ENCODE assay signal across 12 mouse cellular contexts in the genomic region with DNA sequence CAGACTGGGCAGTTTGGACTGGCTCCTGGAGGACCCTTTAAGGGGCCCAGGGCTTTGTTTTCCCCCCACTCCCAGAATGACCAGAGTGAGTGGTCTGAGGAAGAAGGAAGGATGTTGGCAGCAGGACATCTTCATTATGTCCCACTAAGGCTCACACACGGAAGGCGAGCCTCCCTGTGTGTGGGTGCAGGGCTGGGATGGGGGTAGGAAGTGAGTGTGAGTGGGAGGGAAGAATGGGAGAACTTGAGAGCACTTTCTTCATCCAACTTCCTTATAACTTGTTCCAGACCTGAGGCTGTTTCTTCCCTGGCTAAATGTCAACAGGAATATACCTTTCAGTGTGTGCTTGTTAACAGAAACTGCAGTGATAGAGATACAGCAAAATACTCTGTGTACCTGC. TPM values are rescaled to one million over a fixed set of nuclear protein-coding genes. Genes with fewer than 3 reads are reported as not detected.
DNase-seq lines count a peak whose midpoint lies in the region; ATAC-seq and TF ChIP-seq lines count a peak whose summit lies in the region.
"Had no signal": no experiment of that assay in that cellular context is flagged by ENCODE, and none has a peak within 500 bp of the region (broad histone marks: within the 10 kb centered on the region; RNA-seq: fewer than 3 reads in every experiment).

No protein-coding gene starts in this region.

- H3K9me3 ChIP-seq in heart, embryonic 13.5 days = no peaks in the 10 kb centered on the region
- H3K9me3 ChIP-seq in E14TG2a.4 (ENCODE audit: low read length) (no peaks in the 10 kb centered on the region), ES-E14 (ENCODE audit: control insufficient read depth, insufficient read depth, low read depth, low read length) (no peaks in the 10 kb centered on the region)
- H3K9me3 ChIP-seq in limb, embryonic 13.5 days = no peaks in the 10 kb centered on the region
- H3K9me3 ChIP-seq: forebrain, embryonic 12.5 days; lung, embryonic 15.5 days had no signal

- TF ChIP-seq CTCF in E14TG2a.4 (conservative IDR thresholded peaks at IDR 0.05; ENCODE audit: low read length) = no peak

- in situ Hi-C loops in ES-E14 (cut with MboI; ENCODE audit: low sequenced_read_pairs in 2 of 2, unreplicated experiment in 2 of 2) = no loop called here

- H3K9ac ChIP-seq in heart, embryonic 13.5 days = no peak overlapping the region
- peak overlapping the region; percentile 34; the same call in 1 of the 2 replicates for H3K9ac ChIP-seq in ES-E14 (ENCODE audit: insufficient read depth, low read depth, low read length, poor library complexity, severe bottlenecking)
- H3K9ac ChIP-seq in limb, embryonic 13.5 days = no peak overlapping the region
- H3K9ac ChIP-seq: forebrain, embryonic 12.5 days had no signal

- H3K4me1 ChIP-seq in heart, embryonic 13.5 days = peaks cover 49% of the 10 kb centered on the region
- peaks cover 72% of the 10 kb centered on the region for H3K4me1 ChIP-seq in E14TG2a.4 (replicated peaks; ENCODE audit: low read depth, low read length)
- H3K4me1 ChIP-seq in ES-E14 (ENCODE audit: control insufficient read depth in 2 of 2, insufficient read depth in 2 of 2, low read length in 2 of 2, poor library complexity in 1 of 2) = peaks cover 7 to 20% of the 10 kb centered on the region in 2 experiments
- H3K4me1 ChIP-seq in limb, embryonic 13.5 days = peaks cover 44% of the 10 kb centered on the region

- H3K4me2 ChIP-seq in heart, embryonic 13.5 days = 0 out of 2 replicates have a peak overlapping the region, but pooled peaks have one; percentile 39
- no peak overlapping the region for H3K4me2 ChIP-seq in limb, embryonic 13.5 days (replicated peaks)

- no peak for DNase-seq in heart, postnatal 36 days
- DNase-seq in ES-E14 (ENCODE audit: low read depth, low spot score) = no peak
- no peak for DNase-seq in urinary bladder, adult 18-20 months (ENCODE audit: low spot score in 2 of 2)
- no peak for DNase-seq in layer of hippocampus, postnatal 25 days (ENCODE audit: extremely low spot score in 1 of 2, low spot score in 1 of 2)
- DNase-seq: heart, adult 18-20 months had no signal

- no peak overlapping the region for H3K27ac ChIP-seq in heart, embryonic 13.5 days (replicated peaks)
- H3K27ac ChIP-seq in ES-E14 (ENCODE audit: insufficient read depth, low read depth, low read length, poor library complexity, severe bottlenecking) = no peak overlapping the region
- 0 out of 2 replicates have a peak overlapping the region, but pooled peaks have one; percentile 10 for H3K27ac ChIP-seq in limb, embryonic 13.5 days
- H3K27ac ChIP-seq: forebrain, embryonic 12.5 days; hindbrain, postnatal 0 days; lung, embryonic 15.5 days had no signal

- no peak for ATAC-seq in heart, embryonic 13.5 days (ENCODE audit: extremely low read depth, insufficient number of reproducible peaks, low FRiP score, low TSS enrichment)
- ATAC-seq in limb, embryonic 13.5 days (ENCODE audit: low FRiP score, low read depth) = no peak
- ATAC-seq: activated CD4-positive, CD25-positive, alpha-beta regulatory T cell, adult 4 months; hindbrain, postnatal 0 days had no signal

- intact Hi-C loops in heart, postnatal 36 days (cut with DNase I) = loop anchor here (5.0 to 10.0 kb wide), 3 partner anchors 106 to 663 kb away; partner anchors contain the start of genes Dus3l, Ndufa11, Vav1 and Vmac

- H3K36me3 ChIP-seq in heart, embryonic 13.5 days = peaks cover 43% of the 10 kb centered on the region
- H3K36me3 ChIP-seq in E14TG2a.4 (ENCODE audit: insufficient read depth, low read length) (peaks cover 52% of the 10 kb centered on the region), ES-E14 (ENCODE audit: control insufficient read depth, insufficient read depth, low read length, poor library complexity, severe bottlenecking) (peaks cover 40% of the 10 kb centered on the region)
- peaks cover 36% of the 10 kb centered on the region for H3K36me3 ChIP-seq in limb, embryonic 13.5 days

- no peak overlapping the region for H3K4me3 ChIP-seq in heart, embryonic 13.5 days
- H3K4me3 ChIP-seq in E14TG2a.4 (replicated peaks; ENCODE audit: low read length) (peak overlapping the region; percentile 30; the same call in 1 of the 2 replicates), ES-E14 (ENCODE audit: insufficient read depth in 1 of 2, low read depth in 1 of 2, low read length in 2 of 2, poor library complexity in 1 of 2, severe bottlenecking in 1 of 2) (peak overlapping the region in 1 of 2 experiments; percentile 95; a peak in 1 of 4 replicates)
- no peak overlapping the region for H3K4me3 ChIP-seq in limb, embryonic 13.5 days

- WGBS in heart, embryonic 13.5 days = 69% methylated on average over 2 of the region's 2 CpGs
- WGBS in limb, embryonic 13.5 days = 68% methylated on average over 2 of the region's 2 CpGs

- H3K27me3 ChIP-seq in heart, embryonic 13.5 days (replicated peaks) = no peaks in the 10 kb centered on the region
- H3K27me3 ChIP-seq in E14TG2a.4 (ENCODE audit: insufficient read depth, low read length) = no peaks in the 10 kb centered on the region
- no peaks in the 10 kb centered on the region for H3K27me3 ChIP-seq in limb, embryonic 13.5 days
- H3K27me3 ChIP-seq: forebrain, embryonic 12.5 days; lung, embryonic 15.5 days had no signal

TF ChIP-seq in ES-E14, 5 proteins besides CTCF, POLR2A, EP300 and RAD21:
- no peak for TF ChIP-seq ZC3H11A (IDR thresholded peaks at IDR 0.05; ENCODE audit: borderline replicate concordance, low read depth, low read length)
- no peak for TF ChIP-seq ZNF384 (IDR thresholded peaks at IDR 0.05; ENCODE audit: low read depth, low read length)
- no peak for TF ChIP-seq MAFK (IDR thresholded peaks at IDR 0.05; ENCODE audit: insufficient read depth, low read depth, low read length)
- no peak for TF ChIP-seq HCFC1 (IDR thresholded peaks at IDR 0.05; ENCODE audit: borderline replicate concordance, insufficient read depth, low read length)
- TF ChIP-seq CHD2 (IDR thresholded peaks at IDR 0.05; ENCODE audit: low read depth, low read length) = no peak

RNA-seq across cellular contexts. Expression of gene 2410015M20Rik, which starts 1.8 kb away (rescaled TPM):
- polyA plus RNA-seq in heart, embryonic 13.5 days (2015; fragmentation: Nextera tagmentation; extraction: Ambion mirVana) = 273 and 332 TPM in 2 replicates
- 100 to 1,000 TPM; 342 to 346 TPM for total RNA-seq in heart, postnatal 36 days (2021)
- total RNA-seq in ES-E14 (2012; rRNA removed) = 236 and 294 TPM in 2 replicates
- 226 and 230 TPM in 2 replicates for polyA plus RNA-seq in limb, embryonic 13.5 days (2015; fragmentation: Nextera tagmentation; extraction: Ambion mirVana)
- total RNA-seq in layer of hippocampus, postnatal 25 days (2021) = 100 to 1,000 TPM; 138 to 163 TPM

RNA-seq across cellular contexts. Expression of gene Rpl36, which starts 1.9 kb away (rescaled TPM):
- polyA plus RNA-seq in heart, embryonic 13.5 days (2015; fragmentation: Nextera tagmentation; extraction: Ambion mirVana) = 1,294 and 1,391 TPM in 2 replicates
- 100 to 1,000 TPM; 724 to 728 TPM for total RNA-seq in heart, postnatal 36 days (2021)
- 3,972 and 4,168 TPM in 2 replicates for total RNA-seq in ES-E14 (2012; rRNA removed)
- polyA plus RNA-seq in limb, embryonic 13.5 days (2015; fragmentation: Nextera tagmentation; extraction: Ambion mirVana) = 1,714 and 1,755 TPM in 2 replicates
- 100 to 1,000 TPM; 341 to 404 TPM for total RNA-seq in layer of hippocampus, postnatal 25 days (2021)

RNA-seq across cellular contexts. Expression of gene Lonp1, which starts 15.4 kb away (rescaled TPM):
- 54.4 and 58.9 TPM in 2 replicates for polyA plus RNA-seq in heart, embryonic 13.5 days (2015; fragmentation: Nextera tagmentation; extraction: Ambion mirVana)
- 100 to 1,000 TPM; 118 to 124 TPM for total RNA-seq in heart, postnatal 36 days (2021)
- 169 and 222 TPM in 2 replicates for total RNA-seq in ES-E14 (2012; rRNA removed)
- 50.7 and 53.2 TPM in 2 replicates for polyA plus RNA-seq in limb, embryonic 13.5 days (2015; fragmentation: Nextera tagmentation; extraction: Ambion mirVana)
- total RNA-seq in layer of hippocampus, postnatal 25 days (2021) = 10 to 100 TPM; 62.1 to 62.5 TPM

RNA-seq across cellular contexts. Expression of gene Catsperd, which starts 16.6 kb away (rescaled TPM):
- 0.22 and 0.40 TPM in 2 replicates for polyA plus RNA-seq in heart, embryonic 13.5 days (2015; fragmentation: Nextera tagmentation; extraction: Ambion mirVana)
- total RNA-seq in heart, postnatal 36 days (2021) = not detected
- 1.2 and 1.3 TPM in 2 replicates for total RNA-seq in ES-E14 (2012; rRNA removed)
- 0.54 and 0.92 TPM in 2 replicates for polyA plus RNA-seq in limb, embryonic 13.5 days (2015; fragmentation: Nextera tagmentation; extraction: Ambion mirVana)
- total RNA-seq in layer of hippocampus, postnatal 25 days (2021) = under 1 TPM; 0.44 to 0.85 TPM

RNA-seq across cellular contexts. Expression of gene Safb, which starts 26.7 kb away (rescaled TPM):
- 66.9 and 68.1 TPM in 2 replicates for polyA plus RNA-seq in heart, embryonic 13.5 days (2015; fragmentation: Nextera tagmentation; extraction: Ambion mirVana)
- total RNA-seq in heart, postnatal 36 days (2021) = 10 to 100 TPM; 55.1 to 65.8 TPM
- total RNA-seq in ES-E14 (2012; rRNA removed) = 116 and 127 TPM in 2 replicates
- polyA plus RNA-seq in limb, embryonic 13.5 days (2015; fragmentation: Nextera tagmentation; extraction: Ambion mirVana) = 113 and 121 TPM in 2 replicates
- 100 to 1,000 TPM; 148 to 163 TPM for total RNA-seq in layer of hippocampus, postnatal 25 days (2021)
